Mouse (Mus musculus): ENCODE data around the gene Rtkn. TPM values are rescaled to one million over a fixed set of nuclear protein-coding genes. Genes with fewer than 3 reads are reported as not detected.
A peak's percentile ranks its signal among the peaks of the same experiment; 100 is the strongest.
"Not testable (repeated sequence)": the region's sequence is repeated elsewhere in the genome, so short reads cannot be mapped to it uniquely, and the experiment has no call there.

Gene Rtkn
- total and polyA plus RNA-seq, 2 experiments from 2014 or later = 12.5 to 30.9 TPM

DNA sequence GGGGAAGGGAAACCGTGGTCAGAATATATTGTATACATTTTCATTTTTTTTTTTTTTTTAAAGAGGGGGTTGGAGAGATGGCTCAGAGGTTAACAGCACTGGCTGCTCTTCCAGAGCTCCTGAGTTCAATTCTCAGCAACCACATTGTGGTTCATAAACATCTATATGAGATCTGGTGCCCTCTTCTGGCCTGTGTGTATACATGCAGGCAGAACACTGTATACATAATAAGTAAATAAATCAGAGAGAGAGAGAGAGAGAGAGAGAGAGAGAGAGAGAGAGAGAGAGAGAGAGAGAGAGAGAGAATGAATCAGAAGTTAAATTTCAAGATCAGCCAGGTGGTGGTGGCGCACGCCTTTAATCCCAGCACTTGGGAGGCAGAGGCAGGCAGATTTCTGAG, 24.2 kb downstream of the Rtkn start:
- H3K27ac ChIP-seq (ENCODE audit: low read depth, low read length); ATAC-seq (ENCODE audit: low FRiP score); H3K9me3 ChIP-seq (ENCODE audit: low read length); H3K36me3 ChIP-seq (ENCODE audit: insufficient read depth, low read length); H3K4me1 ChIP-seq (ENCODE audit: insufficient read depth, low read length); H3K4me3 ChIP-seq (ENCODE audit: low read depth, low read length); H3K9ac ChIP-seq (replicated peaks; ENCODE audit: low read length, poor library complexity, severe bottlenecking); H3K4me2 ChIP-seq (ENCODE audit: low read depth, low read length, poor library complexity, severe bottlenecking): not testable (repeated sequence)
- peak; percentile 75 for TF ChIP-seq CTCF (IDR thresholded peaks at IDR 0.05)
- peak; percentile 85 for DNase-seq (ENCODE audit: low spot score)
- H3K27me3 ChIP-seq (ENCODE audit: insufficient read depth, low read length) = peaks cover 25% of the 10 kb centered on the region
- WGBS = 38% methylated on average over 3 of the region's 3 CpGs

GRCm38 (mm10) chr6:83161442-83161841, 26.2 kb downstream of the Rtkn start:
- H3K36me3 ChIP-seq (ENCODE audit: insufficient read depth, low read length) = no peaks in the 10 kb centered on the region
- H3K4me2 ChIP-seq (ENCODE audit: low read depth, low read length, poor library complexity, severe bottlenecking) = no peak overlapping the region
- 13% methylated on average over 19 of the region's 19 CpGs for whole genome bisulfite sequencing
- H3K4me3 ChIP-seq (ENCODE audit: low read depth, low read length) = no peak overlapping the region; the same call in 1 of the 2 replicates
- H3K27me3 ChIP-seq (ENCODE audit: insufficient read depth, low read length) = peaks cover 25% of the 10 kb centered on the region
- H3K27ac ChIP-seq (ENCODE audit: low read depth, low read length) = no peak overlapping the region
- no peaks in the 10 kb centered on the region for H3K4me1 ChIP-seq (ENCODE audit: insufficient read depth, low read length)
- DNase-seq (ENCODE audit: low spot score) = no peak
- H3K9ac ChIP-seq (replicated peaks; ENCODE audit: low read length, poor library complexity, severe bottlenecking) = no peak overlapping the region
- no peaks in the 10 kb centered on the region for H3K9me3 ChIP-seq (ENCODE audit: low read length)
- no peak for ATAC-seq (ENCODE audit: low FRiP score)
- TF ChIP-seq CTCF (IDR thresholded peaks at IDR 0.05) = no peak

GRCm38 (mm10) chr6:83161921-83162641, 26.8 kb downstream of the Rtkn start:
- H3K9me3 ChIP-seq (ENCODE audit: low read length) = no peaks in the 10 kb centered on the region
- peaks cover 25% of the 10 kb centered on the region for H3K27me3 ChIP-seq (ENCODE audit: insufficient read depth, low read length)
- no peak overlapping the region for H3K27ac ChIP-seq (ENCODE audit: low read depth, low read length)
- H3K4me2 ChIP-seq (ENCODE audit: low read depth, low read length, poor library complexity, severe bottlenecking) = peak overlapping the region; percentile 35
- H3K4me1 ChIP-seq (ENCODE audit: insufficient read depth, low read length) = peaks cover 4% of the 10 kb centered on the region; the same call in 1 of the 2 replicates
- ATAC-seq (ENCODE audit: low FRiP score) = no peak
- no peak for DNase-seq (ENCODE audit: low spot score)
- no peak for TF ChIP-seq CTCF (IDR thresholded peaks at IDR 0.05)
- H3K4me3 ChIP-seq (ENCODE audit: low read depth, low read length) = peak overlapping the region; percentile 17; the same call in 1 of the 2 replicates
- H3K36me3 ChIP-seq (ENCODE audit: insufficient read depth, low read length) = no peaks in the 10 kb centered on the region
- 4% methylated on average over 49 of the region's 49 CpGs for WGBS
- no peak overlapping the region for H3K9ac ChIP-seq (replicated peaks; ENCODE audit: low read length, poor library complexity, severe bottlenecking)

- peak; percentile 84 for TF ChIP-seq CTCF (IDR thresholded peaks at IDR 0.05)
- H3K9me3 ChIP-seq (ENCODE audit: low read length) = no peaks in the 10 kb centered on the region
- H3K27me3 ChIP-seq (ENCODE audit: insufficient read depth, low read length) = peaks cover 25% of the 10 kb centered on the region
- 2% methylated on average over 8 of the region's 8 CpGs for WGBS
- H3K9ac ChIP-seq (replicated peaks; ENCODE audit: low read length, poor library complexity, severe bottlenecking) = no peak overlapping the region
- DNase-seq (ENCODE audit: low spot score) (peak; percentile 71), ATAC-seq (ENCODE audit: low FRiP score) (no peak)
- peaks cover 6% of the 10 kb centered on the region; the same call in 1 of the 2 replicates for H3K4me1 ChIP-seq (ENCODE audit: insufficient read depth, low read length)
- peak overlapping the region; percentile 35; the same call in 1 of the 2 replicates for H3K4me2 ChIP-seq (ENCODE audit: low read depth, low read length, poor library complexity, severe bottlenecking)
- H3K4me3 ChIP-seq (ENCODE audit: low read depth, low read length) = no peak overlapping the region
- no peaks in the 10 kb centered on the region for H3K36me3 ChIP-seq (ENCODE audit: insufficient read depth, low read length)
- H3K27ac ChIP-seq (ENCODE audit: low read depth, low read length) = no peak overlapping the region
Measured at GRCm38 (mm10) chr6:83162701-83163100, 27.4 kb downstream of the Rtkn start.

DNA sequence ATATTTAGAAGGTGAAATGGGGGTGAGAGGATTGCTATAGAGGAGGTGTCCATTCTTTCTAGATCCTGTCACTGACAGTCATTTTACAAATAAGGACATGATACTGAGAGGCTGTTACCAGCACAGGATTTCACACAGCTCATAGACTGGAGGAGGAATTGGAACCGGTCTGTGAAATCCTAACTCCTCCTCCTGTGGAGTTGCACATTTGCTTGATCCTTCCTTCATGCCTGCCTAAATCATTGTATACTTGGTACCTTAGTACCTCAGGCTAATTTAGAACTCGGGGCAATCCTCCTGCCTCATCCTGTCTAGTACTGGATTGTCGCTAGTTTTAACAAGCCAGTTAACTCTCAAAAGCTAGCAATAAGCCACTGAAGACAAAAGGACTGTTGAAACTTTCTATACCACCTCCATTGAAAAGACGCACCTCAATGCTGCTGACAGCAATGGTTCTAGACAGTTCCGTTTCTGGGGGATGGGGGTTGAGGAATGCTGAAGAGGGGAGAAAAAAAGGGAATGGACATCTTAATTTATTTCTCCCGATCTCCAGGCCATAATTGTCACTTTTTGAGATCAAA, 29.9 kb downstream of the Rtkn start:
- Histone ChIP-seq H3K4me1 (ENCODE audit: insufficient read depth, low read length) (peaks cover 6% of the 10 kb centered on the region; the same call in 1 of the 2 replicates), H3K27me3 (ENCODE audit: insufficient read depth, low read length) (peaks cover 25% of the 10 kb centered on the region), H3K9me3 (ENCODE audit: low read length) (no peaks in the 10 kb centered on the region), H3K27ac (ENCODE audit: low read depth, low read length) (peak overlapping the region; percentile 19; the same call in 1 of the 2 replicates), H3K4me3 (ENCODE audit: low read depth, low read length) (peak overlapping the region; percentile 83), H3K9ac (replicated peaks; ENCODE audit: low read length, poor library complexity, severe bottlenecking) (no peak overlapping the region), H3K4me2 (ENCODE audit: low read depth, low read length, poor library complexity, severe bottlenecking) (peak overlapping the region; percentile 67), H3K36me3 (ENCODE audit: insufficient read depth, low read length) (no peaks in the 10 kb centered on the region)
- no peak for DNase-seq (ENCODE audit: low spot score)
- TF ChIP-seq CTCF (IDR thresholded peaks at IDR 0.05) = no peak
- peak; percentile 14; the same call in 1 of the 2 replicates for ATAC-seq (ENCODE audit: low FRiP score)
- 3% methylated on average over 6 of the region's 6 CpGs for WGBS
